Mouse (Mus musculus) ES-E14 (cell line): ENCODE results near the gene Sema6b.
"Not testable (repeated sequence)": the region's sequence is repeated elsewhere in the genome, so short reads cannot be mapped to it uniquely, and the experiment has no call there.

Source experiments
- CHD2 ChIP-seq: IDR thresholded peaks from 2 replicates; pipeline ENCODE4 v1.6.1; 2014; ENCODE audit warnings: mild to moderate bottlenecking, low read depth, low read length, inconsistent platforms
- HCFC1 ChIP-seq: IDR thresholded peaks from 2 replicates; pipeline ENCODE4 v1.6.1; 2012; ENCODE audit warnings: low read length, inconsistent platforms, borderline replicate concordance; ENCODE audit not compliant: insufficient read depth

- TF ChIP-seq CHD2, HCFC1: not testable (repeated sequence)
Measured at GRCm38 (mm10) chr17:56104821-56105220, 35.3 kb downstream of the Sema6b start.
